Mouse (Mus musculus): ENCODE measurements around the gene Coro2a.

- TF ChIP-seq CTCF (IDR thresholded peaks at IDR 0.05; ENCODE audit: control insufficient read depth, insufficient read depth, low read length) (peak; percentile 39; the same call in 1 of the 2 replicates), POLR2A (IDR thresholded peaks at IDR 0.05; ENCODE audit: borderline replicate concordance, control insufficient read depth, low read depth, low read length) (no peak)
Measured at GRCm38 (mm10) chr4:46498976-46499375, 103.0 kb downstream of the Coro2a start.

Measured in bone marrow, adult 2 months (tissue).